Mouse (Mus musculus): Measurements from ENCODE around the gene Atxn7l1. TPM values are rescaled to one million over a fixed set of nuclear protein-coding genes. Genes with fewer than 3 reads are reported as not detected.
A peak's percentile ranks its signal among the peaks of the same experiment; 100 is the strongest.

The Atxn7l1 gene
- polyA plus RNA-seq, 1 experiment from 2014 or later: 16.6 TPM

GRCm38 (mm10) chr12:33190633-33191032, 43.1 kb downstream of the Atxn7l1 start:
- Histone ChIP-seq H3K9ac (no peak overlapping the region), H3K9me3 (no peaks in the 10 kb centered on the region), H3K27ac (no peak overlapping the region), H3K4me1 (no peaks in the 10 kb centered on the region; the same call in 1 of the 2 replicates), H3K4me2 (replicated peaks) (no peak overlapping the region), H3K4me3 (no peak overlapping the region), H3K27me3 (replicated peaks) (no peaks in the 10 kb centered on the region), H3K36me3 (no peaks in the 10 kb centered on the region)
- ATAC-seq (ENCODE audit: low FRiP score, low read depth): no peak
- 73% methylated on average over 6 of the region's 6 CpGs for WGBS

- Histone ChIP-seq H3K9ac (no peak overlapping the region), H3K36me3 (no peaks in the 10 kb centered on the region), H3K27me3 (replicated peaks) (no peaks in the 10 kb centered on the region), H3K27ac (no peak overlapping the region), H3K4me1 (peaks cover 14% of the 10 kb centered on the region; the same call in 1 of the 2 replicates), H3K4me2 (replicated peaks) (no peak overlapping the region), H3K4me3 (no peak overlapping the region), H3K9me3 (0 out of 2 replicates have a peak, but pooled peaks cover 5% of the 10 kb centered on the region)
- ATAC-seq (ENCODE audit: low FRiP score, low read depth): no peak
- WGBS: 24% methylated on average over 11 of the region's 11 CpGs
These were observed 46.0 kb downstream of the Atxn7l1 start for GRCm38 (mm10) chr12:33193408-33193901.

- Histone ChIP-seq H3K9ac (no peak overlapping the region), H3K27ac (no peak overlapping the region), H3K9me3 (0 out of 2 replicates have a peak, but pooled peaks cover 5% of the 10 kb centered on the region), H3K36me3 (no peaks in the 10 kb centered on the region), H3K4me3 (no peak overlapping the region), H3K4me1 (peaks cover 17% of the 10 kb centered on the region; the same call in 1 of the 2 replicates), H3K4me2 (replicated peaks) (no peak overlapping the region), H3K27me3 (replicated peaks) (no peaks in the 10 kb centered on the region)
- no peak for ATAC-seq (ENCODE audit: low FRiP score, low read depth)
- 26% methylated on average over 8 of the region's 8 CpGs for WGBS
These were observed 47.7 kb downstream of the Atxn7l1 start for GRCm38 (mm10) chr12:33195175-33195574.

GRCm38 (mm10) chr12:33197287-33197686, 49.8 kb downstream of the Atxn7l1 start:
- H3K36me3 ChIP-seq: no peaks in the 10 kb centered on the region
- H3K27ac ChIP-seq: no peak overlapping the region
- no peak overlapping the region for H3K4me2 ChIP-seq (replicated peaks)
- no peak overlapping the region for H3K4me3 ChIP-seq
- peak; percentile 83 for ATAC-seq (ENCODE audit: low FRiP score, low read depth)
- no peak overlapping the region for H3K9ac ChIP-seq
- peaks cover 23% of the 10 kb centered on the region for H3K4me1 ChIP-seq
- H3K9me3 ChIP-seq: 0 out of 2 replicates have a peak, but pooled peaks cover 5% of the 10 kb centered on the region
- no peaks in the 10 kb centered on the region for H3K27me3 ChIP-seq (replicated peaks)
- 27% methylated on average over 6 of the region's 6 CpGs for WGBS

GRCm38 (mm10) chr12:33197746-33198145, 50.3 kb downstream of the Atxn7l1 start:
- 58% methylated on average over 6 of the region's 6 CpGs for WGBS
- H3K4me3 ChIP-seq: no peak overlapping the region
- H3K9ac ChIP-seq: no peak overlapping the region
- H3K27me3 ChIP-seq (replicated peaks): no peaks in the 10 kb centered on the region
- H3K4me1 ChIP-seq: peaks cover 23% of the 10 kb centered on the region
- H3K36me3 ChIP-seq: no peaks in the 10 kb centered on the region
- H3K9me3 ChIP-seq: 0 out of 2 replicates have a peak, but pooled peaks cover 5% of the 10 kb centered on the region
- H3K27ac ChIP-seq: no peak overlapping the region
- H3K4me2 ChIP-seq (replicated peaks): no peak overlapping the region
- ATAC-seq (ENCODE audit: low FRiP score, low read depth): peak; percentile 48

DNA sequence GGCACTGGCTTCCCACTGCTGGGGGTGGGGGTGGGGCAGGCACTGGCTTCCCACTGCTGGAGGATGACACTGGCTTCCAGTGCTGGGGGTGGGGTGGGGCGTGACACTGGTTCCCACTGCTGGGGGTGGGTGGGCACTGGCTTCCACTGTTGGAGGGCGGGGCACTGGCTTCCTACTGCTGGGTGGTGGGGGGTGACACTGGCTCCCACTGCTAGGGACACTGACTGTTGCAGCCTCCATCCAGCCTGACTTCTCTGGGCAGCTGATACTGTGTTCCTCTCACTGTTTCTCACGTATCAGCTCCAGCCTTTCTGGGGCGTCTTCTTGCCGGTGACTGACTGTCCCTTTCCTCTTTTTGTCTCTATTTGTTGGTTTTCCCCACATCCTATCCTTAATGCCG, 53.6 kb downstream of the Atxn7l1 start:
- no peak overlapping the region for H3K4me3 ChIP-seq
- H3K36me3 ChIP-seq: no peaks in the 10 kb centered on the region
- no peak overlapping the region for H3K9ac ChIP-seq
- no peaks in the 10 kb centered on the region for H3K27me3 ChIP-seq (replicated peaks)
- H3K27ac ChIP-seq: no peak overlapping the region
- no peak overlapping the region for H3K4me2 ChIP-seq (replicated peaks)
- 0 out of 2 replicates have a peak, but pooled peaks cover 5% of the 10 kb centered on the region for H3K9me3 ChIP-seq
- peaks cover 27% of the 10 kb centered on the region for H3K4me1 ChIP-seq
- no peak for ATAC-seq (ENCODE audit: low FRiP score, low read depth)
- 74% methylated on average over 6 of the region's 6 CpGs for WGBS

GRCm38 (mm10) chr12:33201491-33202210, 54.2 kb downstream of the Atxn7l1 start:
- Histone ChIP-seq H3K9ac (no peak overlapping the region), H3K9me3 (0 out of 2 replicates have a peak, but pooled peaks cover 2% of the 10 kb centered on the region), H3K4me1 (peaks cover 27% of the 10 kb centered on the region), H3K27ac (no peak overlapping the region), H3K4me2 (replicated peaks) (no peak overlapping the region), H3K27me3 (replicated peaks) (no peaks in the 10 kb centered on the region), H3K36me3 (no peaks in the 10 kb centered on the region), H3K4me3 (no peak overlapping the region)
- 69% methylated on average over 7 of the region's 7 CpGs for WGBS
- ATAC-seq (ENCODE audit: low FRiP score, low read depth): no peak

- H3K4me1 ChIP-seq: peaks cover 10% of the 10 kb centered on the region; the same call in 1 of the 2 replicates
- no peaks in the 10 kb centered on the region for H3K36me3 ChIP-seq
- WGBS: 91% methylated on average over 4 of the region's 4 CpGs
- H3K27ac ChIP-seq: no peak overlapping the region
- ATAC-seq (ENCODE audit: low FRiP score, low read depth): no peak
- H3K27me3 ChIP-seq (replicated peaks): no peaks in the 10 kb centered on the region
- no peak overlapping the region for H3K9ac ChIP-seq
- no peaks in the 10 kb centered on the region for H3K9me3 ChIP-seq
- H3K4me3 ChIP-seq: no peak overlapping the region
- no peak overlapping the region for H3K4me2 ChIP-seq (replicated peaks)
These were observed 57.8 kb downstream of the Atxn7l1 start for GRCm38 (mm10) chr12:33205255-33205654.

DNA sequence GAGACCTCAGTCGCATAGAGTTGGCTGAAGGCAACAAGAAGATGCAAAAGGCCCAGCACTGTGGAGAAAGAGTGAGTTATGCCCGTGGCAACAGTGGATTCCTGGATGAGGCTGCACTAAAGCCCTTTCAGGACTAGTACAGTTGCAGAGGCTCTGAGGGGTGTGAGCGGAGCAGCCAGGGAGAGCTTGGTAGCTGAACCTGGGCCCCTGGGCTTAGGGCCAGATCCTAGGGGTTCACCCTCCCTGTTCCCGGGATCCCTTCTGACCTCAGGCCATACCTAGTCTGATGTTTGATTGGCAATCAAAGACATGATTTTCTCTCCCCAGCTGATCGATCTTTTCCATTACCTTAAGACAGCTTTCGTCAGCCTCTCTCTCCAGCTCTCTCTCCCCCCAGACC, 58.8 kb downstream of the Atxn7l1 start:
- Histone ChIP-seq H3K4me3 (no peak overlapping the region), H3K9me3 (no peaks in the 10 kb centered on the region), H3K4me1 (0 out of 2 replicates have a peak, but pooled peaks cover 4% of the 10 kb centered on the region), H3K9ac (no peak overlapping the region), H3K27ac (no peak overlapping the region), H3K4me2 (replicated peaks) (no peak overlapping the region), H3K27me3 (replicated peaks) (no peaks in the 10 kb centered on the region), H3K36me3 (no peaks in the 10 kb centered on the region)
- ATAC-seq (ENCODE audit: low FRiP score, low read depth): no peak
- 85% methylated on average over 6 of the region's 6 CpGs for WGBS

- 0 out of 2 replicates have a peak, but pooled peaks cover 3% of the 10 kb centered on the region for H3K4me1 ChIP-seq
- 73% methylated on average over 4 of the region's 4 CpGs for WGBS
- no peak overlapping the region for H3K4me2 ChIP-seq (replicated peaks)
- no peak overlapping the region for H3K4me3 ChIP-seq
- no peaks in the 10 kb centered on the region for H3K36me3 ChIP-seq
- H3K9ac ChIP-seq: no peak overlapping the region
- no peak for ATAC-seq (ENCODE audit: low FRiP score, low read depth)
- H3K27me3 ChIP-seq (replicated peaks): no peaks in the 10 kb centered on the region
- no peaks in the 10 kb centered on the region for H3K9me3 ChIP-seq
- no peak overlapping the region for H3K27ac ChIP-seq
These were observed 63.4 kb downstream of the Atxn7l1 start for GRCm38 (mm10) chr12:33210856-33211255.

DNA sequence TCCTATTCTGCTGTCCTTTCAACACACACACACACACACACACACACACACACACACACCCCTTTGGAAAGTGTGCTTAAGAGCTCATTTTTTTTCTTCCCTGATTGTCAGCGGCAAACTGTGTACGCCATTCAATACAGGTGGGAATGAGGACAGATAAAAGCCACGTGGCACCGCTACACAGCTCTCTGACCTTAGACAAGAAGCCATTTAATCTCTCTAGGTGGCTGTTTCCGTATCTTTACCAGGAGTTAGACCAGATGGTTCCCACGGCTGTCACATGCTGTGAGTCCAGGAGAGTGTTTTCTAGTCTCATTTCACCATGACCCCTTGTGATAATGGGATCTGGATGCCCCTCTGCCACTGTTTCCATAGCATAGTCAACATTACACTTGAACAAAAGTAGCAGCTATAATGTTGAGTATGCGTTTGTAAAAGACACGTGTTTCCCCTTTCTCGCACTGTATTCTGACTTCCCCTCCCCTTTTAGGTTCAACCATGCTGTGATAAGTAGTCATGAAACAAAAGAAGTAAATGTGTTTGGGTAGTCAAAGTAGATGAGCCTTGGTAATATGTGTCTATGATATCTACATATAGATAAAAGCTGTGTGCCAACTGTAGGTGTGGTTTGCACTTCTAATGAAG, 70.8 kb downstream of the Atxn7l1 start:
- Histone ChIP-seq H3K9me3 (no peaks in the 10 kb centered on the region), H3K36me3 (no peaks in the 10 kb centered on the region), H3K27ac (no peak overlapping the region), H3K4me1 (peaks cover 35% of the 10 kb centered on the region), H3K4me3 (no peak overlapping the region), H3K4me2 (replicated peaks) (no peak overlapping the region), H3K27me3 (replicated peaks) (no peaks in the 10 kb centered on the region), H3K9ac (no peak overlapping the region)
- 77% methylated on average over 9 of the region's 9 CpGs for WGBS
- no peak for ATAC-seq (ENCODE audit: low FRiP score, low read depth)

DNA sequence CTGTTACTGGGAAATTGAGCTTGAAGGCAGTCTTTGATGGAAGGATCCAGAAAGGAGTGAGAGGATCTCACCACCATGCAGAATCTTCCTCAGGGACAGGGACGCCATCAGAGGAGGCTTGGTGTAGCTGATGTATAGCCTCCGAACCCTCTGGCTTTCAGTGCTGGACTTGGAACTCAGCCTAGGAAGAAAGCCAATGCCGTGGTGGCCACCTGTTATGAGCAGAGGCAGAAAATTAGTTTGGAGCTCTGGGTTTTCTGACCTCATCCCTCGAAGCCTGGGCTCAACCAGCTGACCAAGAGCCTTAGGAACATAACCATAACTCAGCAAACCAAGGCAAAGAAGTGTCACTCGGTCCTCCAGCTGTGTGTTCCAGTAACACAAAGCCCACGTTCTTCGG, 71.9 kb downstream of the Atxn7l1 start:
- 89% methylated on average over 7 of the region's 7 CpGs for WGBS

More for the DNA sequence above, 71.9 kb downstream of the Atxn7l1 start:
- Histone ChIP-seq H3K4me2 (replicated peaks) (no peak overlapping the region), H3K9ac (no peak overlapping the region), H3K36me3 (no peaks in the 10 kb centered on the region), H3K9me3 (no peaks in the 10 kb centered on the region), H3K4me1 (peaks cover 44% of the 10 kb centered on the region), H3K4me3 (no peak overlapping the region), H3K27me3 (replicated peaks) (no peaks in the 10 kb centered on the region), H3K27ac (no peak overlapping the region)
- ATAC-seq (ENCODE audit: low FRiP score, low read depth): no peak

All from neural tube, embryonic 12.5 days (tissue).